Comparison of ENCODE assay signal across 24 mouse cellular contexts in the genomic region with DNA sequence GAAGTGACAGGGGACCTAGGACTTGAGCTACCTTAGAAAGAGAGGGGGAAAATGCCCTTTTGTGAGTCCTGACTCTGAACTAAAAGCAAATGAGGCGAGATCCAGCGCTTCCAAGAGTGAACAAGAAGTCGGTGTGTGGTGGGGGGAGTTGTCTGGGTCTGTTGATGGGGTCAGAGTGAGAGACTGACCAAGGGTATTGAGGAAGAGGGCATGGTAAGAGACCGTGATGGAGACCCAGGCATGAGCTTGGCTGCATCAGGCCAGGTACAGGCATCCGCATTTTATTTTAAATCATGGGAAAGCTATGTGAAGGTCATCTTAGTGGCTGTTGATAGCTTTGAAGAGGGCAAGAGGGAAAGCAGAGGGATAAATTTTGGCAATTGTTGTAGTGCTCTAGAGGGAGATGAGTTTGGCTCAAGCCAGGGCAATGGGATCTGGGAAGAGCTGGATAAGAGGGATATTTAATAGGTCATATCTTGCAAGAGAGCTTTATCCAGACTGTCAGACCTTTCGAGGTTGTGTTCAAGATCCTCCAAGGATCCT.
DNase-seq lines count a peak whose midpoint lies in the region; ATAC-seq lines count a peak whose summit lies in the region.
"Had no signal": no experiment of that assay in that cellular context is flagged by ENCODE, and none has a peak within 500 bp of the region (broad histone marks: within the 10 kb centered on the region; RNA-seq: fewer than 3 reads in every experiment).

No protein-coding gene starts in this region.

- peak; percentile 7 to 22 for DNase-seq in heart, adult 18-20 months
- DNase-seq in heart, adult 9 months (ENCODE audit: low spot score in 2 of 2), result no peak
- DNase-seq in midbrain, embryonic 11.5 days (ENCODE audit: low spot score, missing footprints), result peak; percentile 56
- DNase-seq: adrenal gland, adult 2 months; adrenal gland, postnatal 14 days; cerebellum, adult 11 months; cerebellum, adult 2 months; cerebellum, adult 9-11 months; cerebellum, postnatal 25 days; forebrain, postnatal 0 days; gastrocnemius, postnatal 25 days; heart, postnatal 4 days; kidney, adult 18-20 months had no signal

- peak; percentile 65 for ATAC-seq in heart, embryonic 16.5 days (replicated peaks; ENCODE audit: extremely low read depth, insufficient read depth, low FRiP score)
- ATAC-seq in heart, embryonic 12.5 days (ENCODE audit: insufficient number of reproducible peaks, low FRiP score), result no peak
- no peak for ATAC-seq in midbrain, embryonic 11.5 days (ENCODE audit: low FRiP score)
- no peak for ATAC-seq in midbrain, embryonic 15.5 days (replicated peaks)
- ATAC-seq: CD4-positive, CD25-positive, alpha-beta regulatory T cell, adult 4 months; forebrain, embryonic 14.5 days; forebrain, postnatal 0 days; hindbrain, postnatal 0 days; inflammation-experienced regulatory T-cells, adult 6 months; intestine, embryonic 16.5 days had no signal

- no peak overlapping the region for H3K4me2 ChIP-seq in heart, embryonic 16.5 days (ENCODE audit: low read depth, low read length)
- H3K4me2 ChIP-seq in heart, embryonic 12.5 days, result no peak overlapping the region
- H3K4me2 ChIP-seq in midbrain, embryonic 11.5 days, result no peak overlapping the region
- no peak overlapping the region for H3K4me2 ChIP-seq in midbrain, embryonic 15.5 days
- H3K4me2 ChIP-seq: embryonic facial prominence, embryonic 12.5 days; embryonic facial prominence, embryonic 15.5 days; hindbrain, embryonic 14.5 days had no signal

- no peaks in the 10 kb centered on the region for H3K27me3 ChIP-seq in heart, embryonic 16.5 days (ENCODE audit: control insufficient read depth, insufficient read depth, low read length)
- no peaks in the 10 kb centered on the region for H3K27me3 ChIP-seq in heart, embryonic 12.5 days (replicated peaks)
- H3K27me3 ChIP-seq in midbrain, embryonic 11.5 days (ENCODE audit: control insufficient read depth, insufficient read depth, low read length), result no peaks in the 10 kb centered on the region
- no peaks in the 10 kb centered on the region for H3K27me3 ChIP-seq in midbrain, embryonic 15.5 days (replicated peaks)
- H3K27me3 ChIP-seq: embryonic facial prominence, embryonic 12.5 days; embryonic facial prominence, embryonic 15.5 days had no signal

- no peaks in the 10 kb centered on the region for H3K36me3 ChIP-seq in heart, embryonic 16.5 days (ENCODE audit: control insufficient read depth, insufficient read depth)
- H3K36me3 ChIP-seq in heart, embryonic 12.5 days, result no peaks in the 10 kb centered on the region
- H3K36me3 ChIP-seq in midbrain, embryonic 11.5 days (ENCODE audit: control insufficient read depth, insufficient read depth, low read length), result no peaks in the 10 kb centered on the region
- H3K36me3 ChIP-seq in midbrain, embryonic 15.5 days (replicated peaks), result no peaks in the 10 kb centered on the region
- H3K36me3 ChIP-seq: embryonic facial prominence, embryonic 12.5 days; embryonic facial prominence, embryonic 15.5 days had no signal

- peaks cover 38% of the 10 kb centered on the region for H3K4me1 ChIP-seq in heart, embryonic 16.5 days (ENCODE audit: control insufficient read depth, insufficient read depth, low read length)
- peaks cover 16% of the 10 kb centered on the region for H3K4me1 ChIP-seq in heart, embryonic 12.5 days (replicated peaks)
- H3K4me1 ChIP-seq in midbrain, embryonic 11.5 days (ENCODE audit: control insufficient read depth, insufficient read depth, low read length), result no peaks in the 10 kb centered on the region
- H3K4me1 ChIP-seq in midbrain, embryonic 15.5 days, result no peaks in the 10 kb centered on the region
- H3K4me1 ChIP-seq: embryonic facial prominence, embryonic 12.5 days; embryonic facial prominence, embryonic 15.5 days had no signal

- H3K27ac ChIP-seq in heart, embryonic 16.5 days (ENCODE audit: low read length), result peak overlapping the region; percentile 59
- no peak overlapping the region for H3K27ac ChIP-seq in heart, embryonic 12.5 days (ENCODE audit: poor library complexity, severe bottlenecking)
- H3K27ac ChIP-seq in midbrain, embryonic 11.5 days (ENCODE audit: low read depth, low read length), result no peak overlapping the region
- no peak overlapping the region for H3K27ac ChIP-seq in midbrain, embryonic 15.5 days
- H3K27ac ChIP-seq: embryonic facial prominence, embryonic 12.5 days; embryonic facial prominence, embryonic 15.5 days; hindbrain, embryonic 14.5 days; hindbrain, postnatal 0 days had no signal

- 68% methylated on average over 6 of the region's 6 CpGs for WGBS in heart, embryonic 16.5 days
- 83% methylated on average over 6 of the region's 6 CpGs for WGBS in heart, embryonic 12.5 days
- 89% methylated on average over 6 of the region's 6 CpGs for WGBS in midbrain, embryonic 11.5 days
- 91% methylated on average over 6 of the region's 6 CpGs for WGBS in midbrain, embryonic 15.5 days

- H3K4me3 ChIP-seq in heart, embryonic 16.5 days (ENCODE audit: low read length), result no peak overlapping the region
- H3K4me3 ChIP-seq in heart, embryonic 12.5 days, result no peak overlapping the region
- no peak overlapping the region for H3K4me3 ChIP-seq in midbrain, embryonic 11.5 days (ENCODE audit: low read depth, low read length)
- no peak overlapping the region for H3K4me3 ChIP-seq in midbrain, embryonic 15.5 days
- H3K4me3 ChIP-seq: embryonic facial prominence, embryonic 12.5 days; embryonic facial prominence, embryonic 15.5 days had no signal

- H3K9ac ChIP-seq in heart, embryonic 16.5 days (ENCODE audit: low read length), result no peak overlapping the region
- H3K9ac ChIP-seq in heart, embryonic 12.5 days, result no peak overlapping the region; the same call in 1 of the 2 replicates
- H3K9ac ChIP-seq in midbrain, embryonic 11.5 days (ENCODE audit: low read length), result no peak overlapping the region
- H3K9ac ChIP-seq in midbrain, embryonic 15.5 days, result no peak overlapping the region
- H3K9ac ChIP-seq: embryonic facial prominence, embryonic 12.5 days; embryonic facial prominence, embryonic 15.5 days; forebrain, postnatal 0 days; hindbrain, embryonic 14.5 days had no signal

- no peaks in the 10 kb centered on the region for H3K9me3 ChIP-seq in heart, embryonic 16.5 days (replicated peaks; ENCODE audit: control insufficient read depth, low read length)
- no peaks in the 10 kb centered on the region for H3K9me3 ChIP-seq in heart, embryonic 12.5 days (replicated peaks)
- no peaks in the 10 kb centered on the region for H3K9me3 ChIP-seq in midbrain, embryonic 11.5 days (ENCODE audit: control insufficient read depth, low read length)
- H3K9me3 ChIP-seq in midbrain, embryonic 15.5 days, result no peaks in the 10 kb centered on the region
- H3K9me3 ChIP-seq: embryonic facial prominence, embryonic 12.5 days; embryonic facial prominence, embryonic 15.5 days had no signal

Comparison
In these comparisons a context has a peak if more than half of its experiments do, and no peak if none do; other contexts are left out.
1. DNase-seq: peak in heart, adult 18-20 months (2 of 2) and midbrain, embryonic 11.5 days (single experiment); none in heart, adult 9 months (0 of 2).